Mouse (Mus musculus): ENCODE data around the gene Chrnb4. TPM values are rescaled to one million over a fixed set of nuclear protein-coding genes. Genes with fewer than 3 reads are reported as not detected.

Gene Chrnb4
- polyA plus RNA-seq, 1 experiment: not detected

DNA sequence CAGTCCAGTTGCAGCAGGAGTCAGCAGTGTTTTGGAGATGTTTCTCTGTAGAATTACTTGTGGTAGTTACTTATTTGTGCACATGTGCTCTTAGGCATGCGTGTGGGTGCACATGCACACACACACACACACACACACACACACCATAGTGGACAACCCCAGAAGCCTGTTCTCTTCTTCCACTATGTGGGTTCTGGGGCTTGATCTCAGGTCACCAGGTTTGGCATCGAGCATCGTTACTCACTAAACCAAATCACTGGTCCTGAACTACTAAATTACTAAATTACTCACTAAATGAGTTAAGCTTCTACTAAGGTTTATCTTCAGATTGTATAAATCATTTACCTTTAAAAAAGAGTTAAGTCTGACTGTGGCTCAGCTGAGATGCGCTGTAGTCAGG is 9.5 kb upstream of the Chrnb4 start:
- no peak for TF ChIP-seq CTCF (IDR thresholded peaks at IDR 0.05; ENCODE audit: low read depth, low read length)
- TF ChIP-seq POLR2A (IDR thresholded peaks at IDR 0.05; ENCODE audit: borderline replicate concordance, low read depth, low read length): no peak
- Histone ChIP-seq H3K4me3 (ENCODE audit: insufficient read depth, low read length) (no peak overlapping the region), H3K4me1 (ENCODE audit: control insufficient read depth, insufficient read depth, low read length) (no peaks in the 10 kb centered on the region), H3K27ac (ENCODE audit: insufficient read depth, low read depth, low read length) (no peak overlapping the region)

DNA sequence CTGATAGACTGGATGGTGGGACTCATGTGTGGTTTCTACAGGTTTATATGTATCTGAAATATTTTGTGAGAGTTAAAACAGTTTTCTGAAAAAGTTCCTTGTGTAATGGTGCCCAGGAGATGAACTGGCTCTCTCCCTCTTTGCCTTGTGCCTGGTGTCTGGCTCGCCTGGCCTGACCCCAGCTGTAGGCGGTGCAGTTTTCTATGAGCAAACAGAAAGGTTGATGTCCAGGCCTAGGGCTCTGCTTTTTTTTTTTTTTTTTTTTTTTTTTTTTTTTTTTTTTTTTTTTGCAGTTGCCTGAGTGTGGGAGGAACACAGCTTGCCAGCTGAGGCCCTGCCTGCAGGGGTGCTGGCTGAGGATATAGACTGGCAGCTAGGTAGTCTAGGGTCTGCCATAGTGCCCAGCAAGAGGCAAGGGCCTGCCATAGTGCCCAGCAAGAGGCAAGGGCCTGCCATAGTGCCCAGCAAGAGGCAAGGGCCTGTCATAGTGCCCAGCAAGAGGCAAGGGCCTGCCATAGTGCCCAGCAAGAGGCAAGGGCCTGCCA is 6.9 kb upstream of the Chrnb4 start:
- TF ChIP-seq POLR2A (IDR thresholded peaks at IDR 0.05; ENCODE audit: borderline replicate concordance, low read depth, low read length): no peak
- TF ChIP-seq CTCF (IDR thresholded peaks at IDR 0.05; ENCODE audit: low read depth, low read length): no peak
- Histone ChIP-seq H3K27ac (ENCODE audit: insufficient read depth, low read depth, low read length) (no peak overlapping the region), H3K4me1 (ENCODE audit: control insufficient read depth, insufficient read depth, low read length) (peaks cover 2% of the 10 kb centered on the region; the same call in 1 of the 2 replicates), H3K4me3 (ENCODE audit: insufficient read depth, low read length) (no peak overlapping the region)

DNA sequence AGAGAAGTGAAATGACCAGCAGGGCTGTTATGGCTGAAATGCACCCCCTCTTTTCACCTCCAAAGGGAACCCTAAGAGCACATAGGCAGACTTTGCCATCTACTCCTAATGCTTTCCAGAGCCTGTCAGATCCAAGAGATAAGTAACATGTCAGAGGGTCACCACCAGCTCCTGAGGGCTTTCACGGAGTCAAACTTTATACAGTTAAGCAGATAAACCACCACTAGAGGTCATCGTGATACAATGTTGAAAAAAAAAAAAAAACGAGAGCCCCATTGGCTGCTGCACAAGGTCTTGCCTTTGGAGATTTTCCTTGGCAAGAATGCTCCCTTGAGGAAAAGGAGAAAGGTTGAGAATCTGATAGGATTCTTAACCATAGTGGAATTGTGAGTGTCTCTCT is 1.8 kb downstream of the Chrnb4 start:
- H3K4me1 ChIP-seq (ENCODE audit: control insufficient read depth, insufficient read depth, low read length): peaks cover 2% of the 10 kb centered on the region; the same call in 1 of the 2 replicates
- no peak overlapping the region for H3K27ac ChIP-seq (ENCODE audit: insufficient read depth, low read depth, low read length)
- TF ChIP-seq POLR2A (IDR thresholded peaks at IDR 0.05; ENCODE audit: borderline replicate concordance, low read depth, low read length) (no peak), CTCF (IDR thresholded peaks at IDR 0.05; ENCODE audit: low read depth, low read length) (no peak)
- H3K4me3 ChIP-seq (ENCODE audit: insufficient read depth, low read length): no peak overlapping the region

DNA sequence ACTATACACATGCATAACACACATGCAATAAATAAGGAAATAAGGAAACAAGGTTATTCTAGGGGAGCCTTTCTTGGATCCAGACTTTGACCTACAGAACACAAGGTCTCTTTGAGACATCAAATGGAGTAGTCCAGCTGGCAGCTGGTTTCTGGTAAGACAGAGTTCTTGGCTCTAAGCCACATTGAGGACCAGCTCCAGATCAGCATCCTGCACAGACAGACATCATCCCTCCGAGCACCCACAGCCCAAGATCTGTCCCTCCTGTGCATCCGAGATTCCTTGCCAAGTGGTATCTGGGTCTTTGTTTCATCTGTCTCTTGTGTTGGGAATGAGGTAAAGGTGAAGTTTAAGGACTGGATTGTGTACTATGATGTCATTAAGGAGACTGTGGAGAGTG is 3.6 kb downstream of the Chrnb4 start:
- Histone ChIP-seq H3K27ac (ENCODE audit: insufficient read depth, low read depth, low read length) (no peak overlapping the region), H3K4me3 (ENCODE audit: insufficient read depth, low read length) (no peak overlapping the region), H3K4me1 (ENCODE audit: control insufficient read depth, insufficient read depth, low read length) (no peaks in the 10 kb centered on the region)
- no peak for TF ChIP-seq CTCF (IDR thresholded peaks at IDR 0.05; ENCODE audit: low read depth, low read length)
- no peak for TF ChIP-seq POLR2A (IDR thresholded peaks at IDR 0.05; ENCODE audit: borderline replicate concordance, low read depth, low read length)

DNA sequence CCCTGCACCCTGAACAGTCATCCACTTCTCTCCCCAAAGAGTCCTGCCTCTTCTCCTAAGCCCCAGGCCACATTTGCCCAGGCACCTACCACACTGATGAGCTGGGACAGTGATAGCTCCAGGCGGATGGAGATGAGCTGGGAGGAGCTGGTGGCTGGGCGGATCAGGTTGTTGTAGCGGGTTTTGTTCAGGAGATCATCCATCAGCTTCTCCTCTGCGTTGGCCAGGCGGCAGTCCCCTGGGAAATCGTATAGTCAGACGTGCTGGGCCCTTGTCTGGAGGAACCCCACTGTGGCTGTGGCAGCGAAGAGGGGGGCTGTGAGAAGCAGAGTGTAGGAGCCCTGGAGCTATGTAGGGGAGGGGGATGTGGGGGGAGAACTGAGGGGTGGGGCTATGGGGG is 4.9 kb downstream of the Chrnb4 start:
- Histone ChIP-seq H3K27ac (ENCODE audit: insufficient read depth, low read depth, low read length) (no peak overlapping the region), H3K4me1 (ENCODE audit: control insufficient read depth, insufficient read depth, low read length) (no peaks in the 10 kb centered on the region), H3K4me3 (ENCODE audit: insufficient read depth, low read length) (no peak overlapping the region)
- no peak for TF ChIP-seq POLR2A (IDR thresholded peaks at IDR 0.05; ENCODE audit: borderline replicate concordance, low read depth, low read length)
- TF ChIP-seq CTCF (IDR thresholded peaks at IDR 0.05; ENCODE audit: low read depth, low read length): no peak

DNA sequence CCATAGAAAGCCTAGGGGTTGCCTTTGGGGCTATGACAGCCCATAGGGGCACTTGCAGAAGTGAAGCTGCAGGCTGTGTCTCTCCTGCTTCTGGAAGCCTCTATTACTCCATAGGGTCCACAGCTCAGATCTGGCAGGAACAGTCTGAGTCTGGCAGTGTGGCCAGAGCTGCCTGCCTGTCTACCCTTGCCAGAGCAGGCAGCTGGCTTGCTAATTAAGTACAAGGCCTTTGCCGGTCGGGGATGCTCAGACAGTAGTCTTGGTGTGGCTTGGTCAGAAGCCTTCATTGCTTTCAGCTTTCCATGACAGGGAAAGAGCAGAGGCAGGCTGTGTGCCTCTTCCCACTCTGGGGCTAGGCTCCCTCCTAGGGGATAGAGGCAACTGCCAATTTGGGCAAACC is 7.2 kb downstream of the Chrnb4 start:
- TF ChIP-seq CTCF (IDR thresholded peaks at IDR 0.05; ENCODE audit: low read depth, low read length) (no peak), POLR2A (IDR thresholded peaks at IDR 0.05; ENCODE audit: borderline replicate concordance, low read depth, low read length) (no peak)
- Histone ChIP-seq H3K27ac (ENCODE audit: insufficient read depth, low read depth, low read length) (no peak overlapping the region), H3K4me3 (ENCODE audit: insufficient read depth, low read length) (no peak overlapping the region), H3K4me1 (ENCODE audit: control insufficient read depth, insufficient read depth, low read length) (no peaks in the 10 kb centered on the region)

DNA sequence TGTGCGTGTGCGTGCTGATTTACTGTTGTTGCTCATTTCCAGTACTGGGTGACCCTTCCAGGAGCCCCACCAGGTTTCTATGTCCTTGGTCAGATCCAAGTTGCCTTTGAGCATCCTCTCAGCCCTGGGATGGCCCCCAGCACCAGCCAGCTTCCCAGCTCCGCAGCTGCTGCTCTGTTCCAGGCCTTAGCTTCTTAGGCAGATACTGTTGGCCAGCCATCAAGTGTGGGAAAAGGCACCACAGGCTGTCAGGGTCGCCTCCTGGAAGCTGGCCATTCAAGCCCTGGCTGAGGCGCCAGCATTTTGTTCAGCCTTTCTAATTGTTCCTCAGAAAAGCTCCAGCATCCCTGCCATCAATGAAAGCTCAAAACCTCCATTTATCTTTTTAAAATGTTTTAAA is 8.6 kb downstream of the Chrnb4 start:
- H3K27ac ChIP-seq (ENCODE audit: insufficient read depth, low read depth, low read length): no peak overlapping the region
- TF ChIP-seq POLR2A (IDR thresholded peaks at IDR 0.05; ENCODE audit: borderline replicate concordance, low read depth, low read length) (no peak), CTCF (IDR thresholded peaks at IDR 0.05; ENCODE audit: low read depth, low read length) (no peak)
- no peak overlapping the region for H3K4me3 ChIP-seq (ENCODE audit: insufficient read depth, low read length)
- H3K4me1 ChIP-seq (ENCODE audit: control insufficient read depth, insufficient read depth, low read length): no peaks in the 10 kb centered on the region

DNA sequence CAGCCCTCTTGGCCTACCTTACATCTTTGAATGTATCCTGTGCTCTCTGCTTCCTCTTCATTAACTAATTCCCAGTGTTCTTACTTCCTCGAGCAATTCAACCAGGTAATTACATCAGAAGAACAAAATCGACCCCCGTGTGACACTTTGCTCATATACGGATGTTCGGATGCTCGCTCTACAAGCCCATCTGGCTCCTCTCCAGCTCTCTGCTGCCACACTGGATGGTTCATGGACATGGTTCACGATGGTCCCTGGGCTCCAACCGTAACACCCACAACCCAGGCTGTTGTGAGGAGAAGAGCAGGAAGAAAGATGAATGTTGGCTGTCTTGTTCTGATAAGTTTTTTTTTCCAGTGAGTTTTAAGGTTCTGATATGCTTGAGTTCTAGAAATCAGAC is 9.6 kb downstream of the Chrnb4 start:
- Histone ChIP-seq H3K4me1 (ENCODE audit: control insufficient read depth, insufficient read depth, low read length) (no peaks in the 10 kb centered on the region), H3K4me3 (ENCODE audit: insufficient read depth, low read length) (no peak overlapping the region), H3K27ac (ENCODE audit: insufficient read depth, low read depth, low read length) (no peak overlapping the region)
- no peak for TF ChIP-seq POLR2A (IDR thresholded peaks at IDR 0.05; ENCODE audit: borderline replicate concordance, low read depth, low read length)

DNA sequence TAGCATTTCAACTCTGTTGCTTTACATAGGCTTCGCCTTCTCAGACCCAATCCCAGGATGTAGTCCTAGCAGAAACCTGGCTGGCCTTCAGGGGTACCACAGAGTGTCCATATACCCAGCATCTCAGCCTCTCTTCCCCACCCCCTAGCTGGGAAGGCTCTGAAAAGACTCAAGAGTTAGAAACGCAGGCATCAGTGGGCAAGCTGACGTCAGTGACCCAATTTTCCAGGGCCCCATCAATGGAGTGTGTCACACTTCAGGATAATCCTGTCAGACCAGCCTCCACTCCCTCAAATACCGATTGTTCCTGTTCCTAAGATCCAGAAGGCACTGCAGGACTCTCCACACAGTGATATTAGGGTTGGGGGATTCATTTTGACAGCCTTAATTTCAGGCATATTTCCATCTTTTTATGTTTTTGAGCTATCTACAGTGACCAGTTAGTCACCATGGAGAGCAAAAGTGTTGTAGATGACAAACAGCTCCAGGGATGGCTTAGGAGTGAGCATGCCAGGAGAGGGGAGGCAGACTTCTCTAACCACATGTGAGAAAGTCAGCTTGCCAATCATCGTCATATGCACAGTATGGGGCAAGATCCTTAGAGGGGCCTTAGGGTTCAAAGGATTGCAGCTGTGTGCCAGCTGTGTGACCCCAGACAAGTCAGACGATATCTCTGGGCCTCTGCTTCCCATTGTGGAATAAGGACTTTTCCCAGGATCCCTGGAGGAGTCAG is 17.0 kb downstream of the Chrnb4 start:
- H3K4me1 ChIP-seq (ENCODE audit: control insufficient read depth, insufficient read depth, low read length): no peaks in the 10 kb centered on the region
- TF ChIP-seq POLR2A (IDR thresholded peaks at IDR 0.05; ENCODE audit: borderline replicate concordance, low read depth, low read length) (no peak), CTCF (IDR thresholded peaks at IDR 0.05; ENCODE audit: low read depth, low read length) (no peak)
- H3K27ac ChIP-seq (ENCODE audit: insufficient read depth, low read depth, low read length): no peak overlapping the region
- no peak overlapping the region for H3K4me3 ChIP-seq (ENCODE audit: insufficient read depth, low read length)

DNA sequence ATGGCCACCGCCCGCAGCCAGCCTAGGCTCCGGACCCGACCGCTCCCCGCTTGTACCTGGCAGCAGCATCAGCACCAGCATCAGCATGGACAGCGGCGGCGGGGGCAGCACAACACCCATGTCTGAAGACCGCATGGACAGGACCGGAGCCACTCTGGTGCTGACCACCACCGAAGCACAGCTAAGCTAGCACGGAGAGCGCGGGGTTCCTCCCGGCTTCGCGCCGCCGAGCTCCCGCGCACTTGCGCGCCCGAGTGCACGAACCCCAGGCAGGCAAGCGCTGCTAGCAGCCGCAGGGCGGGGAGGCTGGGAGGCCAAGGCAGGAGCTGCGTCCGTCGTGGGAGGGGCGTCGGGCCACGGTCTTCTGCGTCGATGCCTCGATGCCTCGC is 22.3 kb downstream of the Chrnb4 start, which contains the start of gene Chrna3:
Gene Chrna3 (minus strand): TSS at position 288 of the 389 bp plus-strand sequence.
- Histone ChIP-seq H3K4me1 (ENCODE audit: control insufficient read depth, insufficient read depth, low read length) (no peaks in the 10 kb centered on the region), H3K27ac (ENCODE audit: insufficient read depth, low read depth, low read length) (no peak within 1 kb of the TSS), H3K4me3 (ENCODE audit: insufficient read depth, low read length) (no peak within 1 kb of the TSS)
- TF ChIP-seq CTCF (IDR thresholded peaks at IDR 0.05; ENCODE audit: low read depth, low read length) (no peak), POLR2A (IDR thresholded peaks at IDR 0.05; ENCODE audit: borderline replicate concordance, low read depth, low read length) (no peak)
